Mouse (Mus musculus) erythroblast, embryonic 14.5 days (primary cell): Measurements from ENCODE around the gene Atf7ip.

ENCODE experiments used
- GATA1 ChIP-seq: IDR thresholded peaks from 2 replicates; pipeline ENCODE4 v1.6.1; 2012; ENCODE audit warnings: low read length, inconsistent platforms, mixed read lengths
- TAL1 ChIP-seq: IDR thresholded peaks from 3 replicates; pipeline ENCODE4 v1.6.1; 2012; ENCODE audit warnings: low read length, inconsistent platforms, mixed read lengths

DNA sequence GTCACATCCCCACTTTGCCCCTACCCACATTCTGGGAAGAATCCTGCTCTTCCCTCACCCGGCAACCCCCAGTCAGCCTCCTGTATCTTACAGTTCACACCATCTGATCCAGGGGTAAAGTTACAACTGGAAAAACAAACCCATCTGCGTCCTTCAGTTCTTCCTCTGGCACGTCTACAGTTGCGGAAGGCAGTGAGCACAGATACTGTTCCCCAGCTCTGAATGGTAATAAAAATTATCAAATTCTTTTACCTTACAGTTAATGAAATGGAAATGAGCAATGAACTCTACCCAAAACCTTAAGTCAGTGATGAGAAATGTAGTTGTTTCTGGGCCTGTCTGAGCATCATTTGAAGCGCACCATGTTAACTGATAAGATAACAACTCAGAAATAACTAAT lies 38.1 kb upstream of the Atf7ip start:
- TF ChIP-seq TAL1 (no peak), GATA1 (no peak)
